Mouse (Mus musculus): ENCODE measurements at regions not wholly inside any gene's neighbourhood (a gene's known extent, or its start where the extent isn't known, plus 50 kb on each side); places are given as distances from the start of the nearest gene placed in this dataset.
A peak's percentile ranks its signal among the peaks of the same experiment; 100 is the strongest.

- no peak for ATAC-seq (ENCODE audit: low read depth)
- H3K9ac ChIP-seq (ENCODE audit: low read depth, low read length): no peak overlapping the region
- no peak overlapping the region for H3K4me2 ChIP-seq (ENCODE audit: low read depth, low read length)
- H3K27ac ChIP-seq (replicated peaks; ENCODE audit: low read depth, low read length): no peak overlapping the region
- no peak overlapping the region for H3K4me3 ChIP-seq (ENCODE audit: low read depth, low read length)
- no peaks in the 10 kb centered on the region for H3K36me3 ChIP-seq (ENCODE audit: control insufficient read depth, insufficient read depth, low read length)
- WGBS: 76% methylated on average over 21 of the region's 21 CpGs
- DNase-seq (ENCODE audit: low spot score): no peak
- H3K4me1 ChIP-seq (ENCODE audit: control insufficient read depth, insufficient read depth, low read length): peaks cover 12% of the 10 kb centered on the region
- no peaks in the 10 kb centered on the region for H3K27me3 ChIP-seq (replicated peaks; ENCODE audit: control insufficient read depth, insufficient read depth, low read length)
- no peaks in the 10 kb centered on the region for H3K9me3 ChIP-seq (ENCODE audit: control insufficient read depth, low read length)
Observed at GRCm38 (mm10) chr17:27316711-27317575, 112.7 kb upstream of the Lemd2 start.

GRCm38 (mm10) chr17:27315947-27316628 lies 111.8 kb upstream of the Lemd2 start:
- DNase-seq (ENCODE audit: low spot score) (no peak), ATAC-seq (ENCODE audit: low read depth) (no peak)
- H3K4me3 ChIP-seq (ENCODE audit: low read depth, low read length): no peak overlapping the region
- H3K9me3 ChIP-seq (ENCODE audit: control insufficient read depth, low read length): no peaks in the 10 kb centered on the region
- no peak overlapping the region for H3K4me2 ChIP-seq (ENCODE audit: low read depth, low read length)
- WGBS: 83% methylated on average over 11 of the region's 11 CpGs
- peaks cover 12% of the 10 kb centered on the region for H3K4me1 ChIP-seq (ENCODE audit: control insufficient read depth, insufficient read depth, low read length)
- no peaks in the 10 kb centered on the region for H3K27me3 ChIP-seq (replicated peaks; ENCODE audit: control insufficient read depth, insufficient read depth, low read length)
- no peak overlapping the region for H3K27ac ChIP-seq (replicated peaks; ENCODE audit: low read depth, low read length)
- no peaks in the 10 kb centered on the region for H3K36me3 ChIP-seq (ENCODE audit: control insufficient read depth, insufficient read depth, low read length)
- no peak overlapping the region for H3K9ac ChIP-seq (ENCODE audit: low read depth, low read length)

- Histone ChIP-seq H3K4me1 (ENCODE audit: control insufficient read depth, insufficient read depth, low read length) (peaks cover 12% of the 10 kb centered on the region), H3K27ac (replicated peaks; ENCODE audit: low read depth, low read length) (no peak overlapping the region), H3K27me3 (replicated peaks; ENCODE audit: control insufficient read depth, insufficient read depth, low read length) (no peaks in the 10 kb centered on the region), H3K4me3 (ENCODE audit: low read depth, low read length) (no peak overlapping the region), H3K36me3 (ENCODE audit: control insufficient read depth, insufficient read depth, low read length) (no peaks in the 10 kb centered on the region), H3K9me3 (ENCODE audit: control insufficient read depth, low read length) (no peaks in the 10 kb centered on the region), H3K9ac (ENCODE audit: low read depth, low read length) (no peak overlapping the region), H3K4me2 (ENCODE audit: low read depth, low read length) (no peak overlapping the region)
- 68% methylated on average over 3 of the region's 3 CpGs for WGBS
- ATAC-seq (ENCODE audit: low read depth): no peak
- DNase-seq (ENCODE audit: low spot score): no peak
Observed at GRCm38 (mm10) chr17:27315428-27315827, 111.2 kb upstream of the Lemd2 start.

- Histone ChIP-seq H3K4me1 (ENCODE audit: control insufficient read depth, insufficient read depth, low read length) (peaks cover 12% of the 10 kb centered on the region), H3K9me3 (ENCODE audit: control insufficient read depth, low read length) (no peaks in the 10 kb centered on the region), H3K27me3 (replicated peaks; ENCODE audit: control insufficient read depth, insufficient read depth, low read length) (no peaks in the 10 kb centered on the region), H3K4me3 (ENCODE audit: low read depth, low read length) (no peak overlapping the region), H3K4me2 (ENCODE audit: low read depth, low read length) (no peak overlapping the region), H3K27ac (replicated peaks; ENCODE audit: low read depth, low read length) (no peak overlapping the region), H3K36me3 (ENCODE audit: control insufficient read depth, insufficient read depth, low read length) (no peaks in the 10 kb centered on the region), H3K9ac (ENCODE audit: low read depth, low read length) (no peak overlapping the region)
- ATAC-seq (ENCODE audit: low read depth): no peak
- WGBS: 55% methylated on average over 7 of the region's 7 CpGs
- no peak for DNase-seq (ENCODE audit: low spot score)
Observed at GRCm38 (mm10) chr17:27314821-27315392, 110.6 kb upstream of the Lemd2 start.

- no peaks in the 10 kb centered on the region for H3K4me1 ChIP-seq (ENCODE audit: control insufficient read depth, insufficient read depth, low read length)
- H3K27me3 ChIP-seq (replicated peaks; ENCODE audit: control insufficient read depth, insufficient read depth, low read length): no peaks in the 10 kb centered on the region
- no peak overlapping the region for H3K9ac ChIP-seq (ENCODE audit: low read depth, low read length)
- H3K4me3 ChIP-seq (ENCODE audit: low read depth, low read length): no peak overlapping the region
- no peaks in the 10 kb centered on the region for H3K9me3 ChIP-seq (ENCODE audit: control insufficient read depth, low read length)
- 21% methylated on average over 3 of the region's 4 CpGs for WGBS
- no peak for ATAC-seq (ENCODE audit: low read depth)
- no peaks in the 10 kb centered on the region for H3K36me3 ChIP-seq (ENCODE audit: control insufficient read depth, insufficient read depth, low read length)
- DNase-seq (ENCODE audit: low spot score): no peak
- H3K4me2 ChIP-seq (ENCODE audit: low read depth, low read length): no peak overlapping the region
- H3K27ac ChIP-seq (replicated peaks; ENCODE audit: low read depth, low read length): no peak overlapping the region
Observed at GRCm38 (mm10) chr17:27308933-27309332, 104.7 kb upstream of the Lemd2 start.

- ATAC-seq (ENCODE audit: low read depth): no peak
- Histone ChIP-seq H3K9me3 (ENCODE audit: control insufficient read depth, low read length) (no peaks in the 10 kb centered on the region), H3K27me3 (replicated peaks; ENCODE audit: control insufficient read depth, insufficient read depth, low read length) (no peaks in the 10 kb centered on the region), H3K4me3 (ENCODE audit: low read depth, low read length) (no peak overlapping the region), H3K9ac (ENCODE audit: low read depth, low read length) (no peak overlapping the region), H3K4me1 (ENCODE audit: control insufficient read depth, insufficient read depth, low read length) (no peaks in the 10 kb centered on the region), H3K27ac (replicated peaks; ENCODE audit: low read depth, low read length) (no peak overlapping the region), H3K4me2 (ENCODE audit: low read depth, low read length) (no peak overlapping the region), H3K36me3 (ENCODE audit: control insufficient read depth, insufficient read depth, low read length) (no peaks in the 10 kb centered on the region)
- WGBS: 50% methylated on average over 3 of the region's 3 CpGs
- DNase-seq (ENCODE audit: low spot score): peak; percentile 54
Observed at GRCm38 (mm10) chr17:27304842-27305241, 100.6 kb upstream of the Lemd2 start.

GRCm38 (mm10) chr17:27303633-27304479 lies 99.6 kb upstream of the Lemd2 start:
- Histone ChIP-seq H3K4me2 (ENCODE audit: low read depth, low read length) (no peak overlapping the region), H3K27me3 (replicated peaks; ENCODE audit: control insufficient read depth, insufficient read depth, low read length) (no peaks in the 10 kb centered on the region), H3K9ac (ENCODE audit: low read depth, low read length) (no peak overlapping the region), H3K27ac (replicated peaks; ENCODE audit: low read depth, low read length) (no peak overlapping the region), H3K4me3 (ENCODE audit: low read depth, low read length) (no peak overlapping the region), H3K4me1 (ENCODE audit: control insufficient read depth, insufficient read depth, low read length) (no peaks in the 10 kb centered on the region), H3K36me3 (ENCODE audit: control insufficient read depth, insufficient read depth, low read length) (no peaks in the 10 kb centered on the region), H3K9me3 (ENCODE audit: control insufficient read depth, low read length) (no peaks in the 10 kb centered on the region)
- peak; percentile 63 for DNase-seq (ENCODE audit: low spot score)
- ATAC-seq (ENCODE audit: low read depth): peak; percentile 69; the same call in 1 of the 2 replicates
- WGBS: 74% methylated on average over 17 of the region's 17 CpGs

GRCm38 (mm10) chr17:27303061-27303460 lies 98.8 kb upstream of the Lemd2 start:
- H3K4me3 ChIP-seq (ENCODE audit: low read depth, low read length): no peak overlapping the region
- H3K27me3 ChIP-seq (replicated peaks; ENCODE audit: control insufficient read depth, insufficient read depth, low read length): no peaks in the 10 kb centered on the region
- no peak overlapping the region for H3K27ac ChIP-seq (replicated peaks; ENCODE audit: low read depth, low read length)
- WGBS: 92% methylated on average over 12 of the region's 12 CpGs
- H3K36me3 ChIP-seq (ENCODE audit: control insufficient read depth, insufficient read depth, low read length): no peaks in the 10 kb centered on the region
- ATAC-seq (ENCODE audit: low read depth) (no peak), DNase-seq (ENCODE audit: low spot score) (no peak)
- no peak overlapping the region for H3K9ac ChIP-seq (ENCODE audit: low read depth, low read length)
- H3K4me1 ChIP-seq (ENCODE audit: control insufficient read depth, insufficient read depth, low read length): no peaks in the 10 kb centered on the region
- no peak overlapping the region for H3K4me2 ChIP-seq (ENCODE audit: low read depth, low read length)
- H3K9me3 ChIP-seq (ENCODE audit: control insufficient read depth, low read length): no peaks in the 10 kb centered on the region

All from embryonic facial prominence, embryonic 14.5 days (tissue).